Mouse (Mus musculus) olfactory bulb, adult 2 months (tissue): Measurements from ENCODE around the gene Hsf2bp.

Experiments used
- CTCF ChIP-seq: fragments of 200-500 bp; IDR thresholded peaks from 2 replicates; pipeline ENCODE4 v1.5.1; 2012; ENCODE audit warnings: low read depth, mild to moderate bottlenecking, low read length, moderate library complexity; ENCODE audit not compliant: insufficient read depth
- POLR2A ChIP-seq: fragments of 200-500 bp; IDR thresholded peaks from 2 replicates; pipeline ENCODE4 v1.6.1; 2012; ENCODE audit warnings: mild to moderate bottlenecking, low read depth, low read length, moderate library complexity; ENCODE audit not compliant: insufficient read depth

- TF ChIP-seq POLR2A (no peak), CTCF (no peak)
Observed at GRCm38 (mm10) chr17:32031684-32032083, 4.5 kb downstream of the Hsf2bp start.
